Mouse (Mus musculus) limb, embryonic 12.5 days (tissue): ENCODE measurements at regions not wholly inside any gene's neighbourhood (a gene's known extent, or its start where the extent isn't known, plus 50 kb on each side); places are given as distances from the start of the nearest gene placed in this dataset.

Experiments used
- ATAC-seq: fragments of 200-750 bp; cut with Nextera tagmentation; 2 replicates; pipeline ENCODE4 v1.8.0; 2017; ENCODE audit warnings: low read depth, moderate TSS enrichment; ENCODE audit not compliant: insufficient number of reproducible peaks, insufficient read depth, low FRiP score, low TSS enrichment
- H3K27ac ChIP-seq: fragments of 300-500 bp; sonication (generic); 2 replicates; pipeline ENCODE4 v1.5.1; 2016; ENCODE audit warnings: mild to moderate bottlenecking, moderate library complexity
- H3K27me3 ChIP-seq: fragments of 300-500 bp; sonication (generic); 2 replicates; pipeline ENCODE4 v1.6.1; 2016; ENCODE audit warnings: mild to moderate bottlenecking, moderate library complexity
- H3K36me3 ChIP-seq: fragments of 300-500 bp; sonication (generic); 2 replicates; pipeline ENCODE4 v1.6.1; 2016; ENCODE audit warnings: mild to moderate bottlenecking, moderate library complexity
- H3K4me1 ChIP-seq: fragments of 300-500 bp; sonication (generic); replicated peaks from 2 replicates; pipeline ENCODE4 v1.6.1; 2016
- H3K4me2 ChIP-seq: fragments of 300-500 bp; sonication (generic); 2 replicates; pipeline ENCODE4 v1.6.1; 2016; ENCODE audit warnings: mild to moderate bottlenecking, moderate library complexity
- H3K4me3 ChIP-seq: fragments of 300-500 bp; sonication (generic); replicated peaks from 2 replicates; pipeline ENCODE4 v1.5.1; 2016; ENCODE audit warnings: mild to moderate bottlenecking
- H3K9ac ChIP-seq: fragments of 300-500 bp; sonication (generic); replicated peaks from 2 replicates; pipeline ENCODE4 v1.6.1; 2016; ENCODE audit warnings: mild to moderate bottlenecking, moderate library complexity
- H3K9me3 ChIP-seq: fragments of 300-500 bp; sonication (generic); 2 replicates; pipeline ENCODE4 v1.6.1; 2016; ENCODE audit warnings: mild to moderate bottlenecking, moderate library complexity
- WGBS: fragments of 180-500 bp; shearing (Covaris S2); methylation state at CpG from one replicate; pipeline ENCODE4 v1.1.7; 2016; 5-methylcytosine and 5-hydroxymethylcytosine counted together

DNA sequence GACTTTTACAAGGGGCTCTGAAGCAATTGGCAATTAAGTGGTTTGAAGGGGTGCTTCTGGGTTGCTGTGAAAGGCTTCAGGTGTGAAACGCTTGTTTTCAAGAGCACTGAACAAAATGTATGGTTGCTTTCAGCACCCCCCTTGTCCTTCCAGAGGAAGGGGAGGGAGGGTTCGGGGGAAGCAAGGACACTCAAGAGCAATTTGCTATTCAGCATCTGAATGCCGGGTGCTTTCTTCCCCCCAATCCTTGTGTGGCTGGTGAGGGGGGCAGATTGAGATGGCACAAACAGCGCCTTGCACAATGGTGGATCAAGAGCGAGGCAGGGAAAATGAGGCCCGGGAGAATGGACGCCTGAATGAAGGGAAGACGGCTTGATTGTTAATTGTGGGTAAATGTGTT, 539.3 kb downstream of the Nr2f2 start:
- Histone ChIP-seq H3K4me2 (no peak overlapping the region), H3K9ac (no peak overlapping the region), H3K27ac (no peak overlapping the region), H3K9me3 (no peaks in the 10 kb centered on the region), H3K36me3 (no peaks in the 10 kb centered on the region), H3K4me1 (no peaks in the 10 kb centered on the region), H3K27me3 (peaks cover 7% of the 10 kb centered on the region; the same call in 1 of the 2 replicates), H3K4me3 (no peak overlapping the region)
- 29% methylated on average over 8 of the region's 8 CpGs for WGBS
- ATAC-seq, result no peak

DNA sequence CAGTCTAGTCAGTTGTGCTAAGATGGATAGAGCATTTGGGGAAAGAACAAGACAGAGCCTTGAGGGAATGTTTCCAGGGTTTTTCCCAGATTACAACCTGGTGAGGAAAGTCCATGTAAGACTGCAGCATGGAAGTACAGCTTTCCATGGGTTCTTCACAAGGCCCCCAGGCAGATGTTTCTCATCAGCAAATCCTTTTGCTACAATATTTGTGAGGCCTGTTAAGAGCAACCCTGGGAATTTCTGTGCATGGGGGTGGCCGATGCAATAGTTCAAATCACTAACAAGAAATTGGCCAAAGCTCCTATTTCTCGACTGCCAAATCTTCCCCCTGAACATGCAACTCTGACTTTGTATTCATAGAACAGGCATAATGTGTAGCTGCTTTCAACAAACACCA, 546.0 kb downstream of the Nr2f2 start:
- H3K36me3 ChIP-seq, result no peaks in the 10 kb centered on the region
- H3K27me3 ChIP-seq, result 0 out of 2 replicates have a peak, but pooled peaks cover 1% of the 10 kb centered on the region
- H3K9ac ChIP-seq, result no peak overlapping the region
- H3K27ac ChIP-seq, result no peak overlapping the region
- no peak overlapping the region for H3K4me3 ChIP-seq
- no peaks in the 10 kb centered on the region for H3K4me1 ChIP-seq
- H3K4me2 ChIP-seq, result no peak overlapping the region
- WGBS, result 46% methylated on average over 2 of the region's 2 CpGs
- ATAC-seq, result no peak
- no peaks in the 10 kb centered on the region for H3K9me3 ChIP-seq

DNA sequence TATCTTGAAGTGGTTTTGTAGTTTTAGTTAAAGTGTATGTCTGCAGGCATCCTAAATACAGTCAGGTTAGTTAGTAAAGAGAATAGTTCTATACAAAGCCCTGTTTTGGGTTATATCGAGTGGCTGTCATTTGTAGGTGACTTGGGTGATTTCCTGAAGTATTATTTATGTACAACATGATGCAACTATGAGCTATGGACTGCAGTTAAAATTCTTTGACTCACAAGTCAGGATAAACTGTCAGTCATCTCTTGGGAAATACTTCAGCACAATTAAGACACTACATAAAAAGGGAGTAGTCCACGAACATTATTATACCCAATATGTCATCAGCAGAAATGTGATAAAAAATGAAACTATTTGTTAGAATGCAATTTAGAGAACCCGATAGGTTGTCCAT, 554.2 kb downstream of the Nr2f2 start:
- no peak for ATAC-seq
- Histone ChIP-seq H3K9ac (no peak overlapping the region), H3K27ac (no peak overlapping the region), H3K36me3 (no peaks in the 10 kb centered on the region), H3K4me2 (no peak overlapping the region), H3K27me3 (no peaks in the 10 kb centered on the region), H3K4me1 (peaks cover 19% of the 10 kb centered on the region), H3K4me3 (no peak overlapping the region), H3K9me3 (no peaks in the 10 kb centered on the region)
- WGBS, result 68% methylated on average over 3 of the region's 3 CpGs

DNA sequence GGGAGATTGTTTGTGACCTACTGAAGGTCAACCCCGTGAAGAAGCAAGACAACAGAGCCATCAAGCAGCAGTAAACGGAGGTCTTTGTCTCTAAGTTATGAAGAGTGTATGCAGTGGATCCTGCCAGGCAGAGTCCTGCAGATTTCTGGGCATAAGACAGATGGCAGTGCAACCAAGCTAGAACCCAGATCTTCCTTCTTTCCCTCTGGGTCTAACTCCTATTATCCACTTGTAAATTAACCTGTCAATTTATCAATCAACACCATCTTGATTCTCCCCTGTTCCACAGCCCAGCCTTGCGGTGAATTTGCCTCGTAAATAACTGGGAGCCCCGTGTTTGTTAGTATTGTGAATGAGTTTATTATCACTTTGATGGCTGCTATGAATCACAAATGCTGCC, 555.7 kb downstream of the Nr2f2 start:
- 5% methylated on average over 5 of the region's 5 CpGs for WGBS
- Histone ChIP-seq H3K36me3 (no peaks in the 10 kb centered on the region), H3K4me1 (peaks cover 19% of the 10 kb centered on the region), H3K27ac (no peak overlapping the region), H3K4me2 (no peak overlapping the region), H3K9me3 (no peaks in the 10 kb centered on the region), H3K4me3 (no peak overlapping the region), H3K27me3 (no peaks in the 10 kb centered on the region), H3K9ac (no peak overlapping the region)
- no peak for ATAC-seq

DNA sequence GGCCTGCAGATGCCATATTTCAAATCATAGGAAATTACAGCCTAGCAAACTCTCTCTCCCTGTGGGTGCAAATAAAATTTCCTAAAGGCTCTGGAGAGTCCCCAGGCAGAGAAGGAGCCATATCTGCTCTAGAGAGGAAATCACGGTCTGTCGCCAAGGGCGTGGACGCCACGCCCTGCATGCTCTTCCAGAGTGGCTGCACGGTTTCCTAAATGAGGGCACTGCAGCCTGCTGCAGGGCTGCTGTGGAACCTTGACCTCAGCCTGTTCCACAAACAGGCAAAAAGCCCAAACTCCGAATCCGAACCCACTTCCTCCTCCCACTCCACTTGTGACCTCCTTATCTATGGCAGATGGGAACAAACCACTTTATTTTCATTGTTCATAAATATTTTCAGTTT, 559.3 kb downstream of the Nr2f2 start:
- H3K27me3 ChIP-seq, result no peaks in the 10 kb centered on the region
- no peak overlapping the region for H3K27ac ChIP-seq
- H3K9me3 ChIP-seq, result no peaks in the 10 kb centered on the region
- no peak overlapping the region for H3K4me2 ChIP-seq
- 40% methylated on average over 8 of the region's 8 CpGs for WGBS
- H3K36me3 ChIP-seq, result no peaks in the 10 kb centered on the region
- H3K9ac ChIP-seq, result no peak overlapping the region
- ATAC-seq, result no peak
- peaks cover 10% of the 10 kb centered on the region for H3K4me1 ChIP-seq
- H3K4me3 ChIP-seq, result no peak overlapping the region

DNA sequence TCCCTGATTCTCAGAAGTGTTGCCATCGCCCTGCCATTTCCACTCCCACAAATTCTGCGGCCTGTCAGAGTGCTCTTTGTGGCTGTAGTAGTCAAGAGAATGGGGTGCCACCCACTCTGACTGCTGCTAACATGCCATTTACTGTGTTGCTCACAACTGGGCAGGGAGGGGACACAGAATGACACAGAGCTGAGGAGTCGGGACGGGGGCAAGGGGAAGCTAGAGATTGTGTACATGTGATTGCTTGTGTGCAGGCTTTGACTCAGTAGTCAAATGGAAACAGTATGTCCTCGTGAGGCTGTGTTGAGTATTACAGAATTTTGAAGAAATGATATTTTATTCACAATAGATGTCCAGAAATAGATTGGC, 595.6 kb downstream of the Nr2f2 start:
- no peak overlapping the region for H3K4me3 ChIP-seq
- H3K9ac ChIP-seq, result no peak overlapping the region
- no peak overlapping the region for H3K27ac ChIP-seq
- H3K9me3 ChIP-seq, result no peaks in the 10 kb centered on the region
- H3K27me3 ChIP-seq, result no peaks in the 10 kb centered on the region
- H3K36me3 ChIP-seq, result no peaks in the 10 kb centered on the region
- no peak for ATAC-seq
- 81% methylated on average over 5 of the region's 5 CpGs for WGBS
- H3K4me2 ChIP-seq, result no peak overlapping the region
- H3K4me1 ChIP-seq, result no peaks in the 10 kb centered on the region

DNA sequence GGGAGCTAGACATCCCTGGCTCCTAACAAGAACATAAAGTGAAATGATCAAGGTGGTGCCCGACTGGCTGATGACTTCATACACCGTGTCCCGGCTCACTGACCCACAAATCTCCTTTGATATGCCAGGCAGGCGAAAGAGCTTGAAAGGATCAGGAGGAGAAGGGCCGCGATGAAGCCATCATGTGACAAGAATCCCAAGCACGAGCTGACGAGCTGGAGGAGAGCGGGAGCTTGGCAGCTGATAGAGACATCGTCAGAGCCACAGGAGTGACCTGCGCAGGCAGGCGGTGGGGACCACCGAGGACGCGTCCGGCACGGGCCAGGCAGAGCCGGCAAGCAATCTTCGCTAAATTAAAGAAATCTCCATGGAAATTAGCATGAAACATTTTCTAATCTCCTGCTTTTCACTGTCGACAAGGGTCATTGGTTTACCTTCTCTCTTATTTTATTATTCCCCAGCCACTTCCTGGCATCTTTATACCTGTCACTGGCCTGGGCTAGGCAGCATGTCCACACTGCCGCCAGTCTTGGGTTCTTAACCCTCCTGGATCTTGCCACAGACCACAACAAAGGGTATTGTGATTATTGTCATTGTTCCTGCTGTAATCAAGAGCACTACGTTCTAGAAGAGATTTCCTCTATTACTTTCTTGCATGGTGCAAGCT, 596.1 kb downstream of the Nr2f2 start:
- H3K9me3 ChIP-seq, result no peaks in the 10 kb centered on the region
- ATAC-seq, result no peak
- no peak overlapping the region for H3K4me2 ChIP-seq
- no peaks in the 10 kb centered on the region for H3K36me3 ChIP-seq
- no peaks in the 10 kb centered on the region for H3K4me1 ChIP-seq
- H3K4me3 ChIP-seq, result no peak overlapping the region
- 62% methylated on average over 22 of the region's 22 CpGs for WGBS
- no peaks in the 10 kb centered on the region for H3K27me3 ChIP-seq
- no peak overlapping the region for H3K9ac ChIP-seq
- no peak overlapping the region for H3K27ac ChIP-seq

DNA sequence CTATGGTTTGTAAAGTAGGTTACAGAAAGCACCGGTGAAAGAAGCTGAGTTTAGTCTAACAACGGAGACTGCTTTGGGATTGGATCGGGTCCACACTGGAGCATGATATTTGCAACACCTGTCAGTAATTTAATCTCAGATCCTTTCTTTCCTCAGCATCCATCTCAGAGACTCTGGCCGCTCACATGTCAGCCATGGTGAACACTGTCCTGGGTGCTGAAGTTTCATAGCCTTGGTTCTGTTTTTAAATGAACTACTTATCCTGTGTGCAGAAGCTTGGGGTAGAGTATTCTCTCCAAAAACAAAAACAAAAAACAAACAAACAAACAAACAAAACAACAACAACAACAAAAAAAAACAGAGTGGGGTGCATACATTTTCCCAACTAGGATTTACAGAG, 600.1 kb downstream of the Nr2f2 start:
- Histone ChIP-seq H3K27ac (no peak overlapping the region), H3K4me1 (no peaks in the 10 kb centered on the region), H3K36me3 (no peaks in the 10 kb centered on the region), H3K4me2 (no peak overlapping the region), H3K4me3 (no peak overlapping the region), H3K9ac (no peak overlapping the region), H3K27me3 (no peaks in the 10 kb centered on the region), H3K9me3 (no peaks in the 10 kb centered on the region)
- no peak for ATAC-seq
- 50% methylated on average over 4 of the region's 4 CpGs for WGBS

DNA sequence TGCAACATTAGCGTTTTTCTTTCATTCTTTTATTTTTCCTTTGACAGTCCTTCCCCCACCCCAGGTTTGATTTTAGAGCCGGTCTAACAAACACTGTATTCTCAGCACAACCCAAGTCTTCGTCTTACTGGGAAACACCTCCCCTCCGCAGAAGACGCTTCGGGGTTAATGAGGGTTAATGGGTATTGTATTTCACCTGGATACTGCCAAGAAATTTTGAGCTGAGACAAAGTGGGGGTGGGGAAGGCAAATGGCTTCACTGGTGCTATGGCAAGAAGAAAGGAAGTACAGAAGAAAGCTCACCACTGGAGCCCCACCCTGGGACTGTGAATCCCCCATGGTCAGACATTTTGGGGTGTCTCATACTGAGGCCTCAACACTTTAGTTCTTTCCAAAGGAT, 626.0 kb downstream of the Nr2f2 start:
- Histone ChIP-seq H3K27ac (no peak overlapping the region), H3K9ac (no peak overlapping the region), H3K36me3 (no peaks in the 10 kb centered on the region), H3K9me3 (no peaks in the 10 kb centered on the region), H3K4me1 (no peaks in the 10 kb centered on the region; the same call in 1 of the 2 replicates), H3K4me2 (no peak overlapping the region), H3K27me3 (no peaks in the 10 kb centered on the region), H3K4me3 (no peak overlapping the region)
- ATAC-seq, result no peak
- 26% methylated on average over 6 of the region's 6 CpGs for WGBS

DNA sequence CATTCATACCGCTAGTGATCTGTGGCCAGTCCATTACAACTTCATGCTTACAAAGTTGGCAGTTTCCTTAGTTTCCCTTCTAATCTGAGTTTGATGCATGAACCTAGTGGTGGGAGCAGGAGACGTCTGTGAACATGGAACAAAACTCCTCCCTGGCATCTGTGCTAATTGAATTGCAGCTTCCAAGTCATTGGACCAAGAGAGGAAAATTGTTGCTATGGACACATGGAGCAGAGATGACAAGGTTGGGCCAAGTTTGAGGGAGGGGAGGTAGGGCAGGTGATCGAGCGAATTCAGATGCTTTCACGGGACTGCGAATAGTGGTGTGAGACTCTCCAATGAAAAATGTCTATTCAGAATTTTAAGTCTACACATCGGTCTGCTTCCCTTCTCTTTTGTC, 627.5 kb downstream of the Nr2f2 start:
- H3K4me1 ChIP-seq, result no peaks in the 10 kb centered on the region; the same call in 1 of the 2 replicates
- H3K4me2 ChIP-seq, result no peak overlapping the region
- WGBS, result 93% methylated on average over 7 of the region's 7 CpGs
- no peak overlapping the region for H3K27ac ChIP-seq
- no peaks in the 10 kb centered on the region for H3K27me3 ChIP-seq
- no peak overlapping the region for H3K9ac ChIP-seq
- no peaks in the 10 kb centered on the region for H3K36me3 ChIP-seq
- H3K9me3 ChIP-seq, result no peaks in the 10 kb centered on the region
- no peak overlapping the region for H3K4me3 ChIP-seq
- ATAC-seq, result no peak

DNA sequence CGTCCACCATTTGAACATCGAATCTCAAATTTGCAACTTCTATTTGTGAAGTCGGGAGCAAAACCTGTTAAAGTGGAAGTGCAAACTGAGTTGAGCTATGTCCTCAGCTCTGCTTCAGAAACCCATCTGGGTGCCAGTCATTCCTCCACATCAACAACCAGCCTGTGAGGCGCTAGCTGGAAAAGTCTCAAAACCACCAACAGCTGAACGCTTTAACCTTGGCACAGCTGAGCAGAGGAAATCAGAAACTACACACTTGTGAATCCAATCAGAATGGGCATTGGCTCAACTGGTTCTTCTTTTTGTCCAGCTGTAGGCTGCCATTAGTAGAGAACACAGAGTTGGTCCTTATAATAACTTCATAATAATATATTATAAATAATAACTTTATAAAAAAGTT, 651.5 kb downstream of the Nr2f2 start:
- H3K4me1 ChIP-seq, result no peaks in the 10 kb centered on the region
- no peak overlapping the region for H3K27ac ChIP-seq
- H3K9ac ChIP-seq, result no peak overlapping the region
- ATAC-seq, result no peak
- H3K27me3 ChIP-seq, result no peaks in the 10 kb centered on the region
- no peak overlapping the region for H3K4me3 ChIP-seq
- H3K4me2 ChIP-seq, result no peak overlapping the region
- no peaks in the 10 kb centered on the region for H3K36me3 ChIP-seq
- H3K9me3 ChIP-seq, result no peaks in the 10 kb centered on the region
- WGBS, result 85% methylated on average over 5 of the region's 5 CpGs

DNA sequence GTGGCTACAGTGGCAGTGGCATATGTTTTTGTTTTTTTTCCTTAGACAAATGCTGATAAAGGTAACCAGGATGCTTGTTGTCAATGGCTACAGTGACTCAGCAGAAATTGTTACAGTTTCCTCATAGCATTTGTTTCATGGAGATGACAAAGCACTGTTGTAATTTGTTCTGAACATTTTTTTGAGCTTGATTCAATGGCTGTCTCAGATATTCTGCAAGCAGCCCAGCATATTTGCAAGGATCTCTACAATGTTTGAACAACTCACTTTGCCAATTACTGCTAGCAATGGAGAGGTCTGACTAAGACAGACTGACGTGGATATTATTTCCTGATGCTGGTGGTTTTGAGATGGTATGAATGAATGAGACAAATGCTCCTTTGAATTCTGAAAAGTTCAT, 696.3 kb downstream of the Nr2f2 start:
- Histone ChIP-seq H3K27ac (no peak overlapping the region), H3K4me2 (no peak overlapping the region), H3K9ac (no peak overlapping the region), H3K36me3 (no peaks in the 10 kb centered on the region), H3K9me3 (no peaks in the 10 kb centered on the region), H3K4me1 (no peaks in the 10 kb centered on the region), H3K27me3 (no peaks in the 10 kb centered on the region), H3K4me3 (no peak overlapping the region)
- 80% methylated on average over 1 of the region's 1 CpGs for WGBS
- no peak for ATAC-seq
